Mouse (Mus musculus) heart, postnatal 10 days (tissue): ENCODE measurements around the gene Ppif. TPM values are rescaled to one million over a fixed set of nuclear protein-coding genes. Genes with fewer than 3 reads are reported as not detected.

Experiments
- DNase-seq, 2 experiments: peaks; one replicate each; pipeline ENCODE4 v3.0.0; 2021
- intact Hi-C: fragments of 180-260 bp; cut with DNase I; formaldehyde crosslinking; loops from one replicate; pipeline ENCODE4 v1.15.1; 2025
- total RNA-seq, 2 experiments: library from RNA; stranded (reverse); gene quantifications; 2 replicates each; pipeline ENCODE4 v1.2.3; 2021

Ppif gene
- total RNA-seq, 2 experiments from 2014 or later: 248 to 271 TPM

DNA sequence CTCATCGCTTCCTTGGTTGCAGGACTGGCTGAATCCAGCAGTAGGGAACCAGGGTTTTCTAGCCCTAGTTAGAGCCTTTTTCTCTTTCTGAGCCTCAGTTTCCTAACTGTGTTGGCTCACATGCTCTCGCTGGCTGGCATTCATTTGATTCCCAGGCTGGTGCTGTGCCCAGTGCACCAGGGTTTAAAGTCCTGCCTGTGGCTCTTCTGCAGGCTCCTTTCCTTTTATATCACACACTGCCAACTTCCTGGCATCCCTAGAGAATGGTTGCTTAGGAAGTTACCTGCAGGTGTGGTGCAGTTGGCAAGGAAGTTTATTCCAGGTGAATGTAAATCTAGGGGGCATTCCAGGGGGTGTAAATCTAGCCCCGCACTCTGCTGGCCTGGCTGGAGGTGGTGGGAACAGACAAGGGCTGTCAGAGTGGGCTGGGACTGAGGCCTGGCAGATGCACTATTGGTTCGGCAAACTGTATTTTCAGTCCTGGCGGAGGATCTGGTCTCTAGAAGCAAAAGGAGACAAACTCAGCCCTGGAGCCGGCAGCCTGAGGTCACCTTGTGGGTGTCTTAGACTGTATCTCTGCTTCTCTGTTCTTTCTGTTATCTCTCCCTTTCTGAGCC is 575 bp upstream of the Ppif start:
- DNase-seq: peak in 1 of 2 experiments; percentile 44
- intact Hi-C loops: loop anchor here (5.0 kb wide), 1 partner anchor 86 kb away; no protein-coding TSS in a partner anchor

DNA sequence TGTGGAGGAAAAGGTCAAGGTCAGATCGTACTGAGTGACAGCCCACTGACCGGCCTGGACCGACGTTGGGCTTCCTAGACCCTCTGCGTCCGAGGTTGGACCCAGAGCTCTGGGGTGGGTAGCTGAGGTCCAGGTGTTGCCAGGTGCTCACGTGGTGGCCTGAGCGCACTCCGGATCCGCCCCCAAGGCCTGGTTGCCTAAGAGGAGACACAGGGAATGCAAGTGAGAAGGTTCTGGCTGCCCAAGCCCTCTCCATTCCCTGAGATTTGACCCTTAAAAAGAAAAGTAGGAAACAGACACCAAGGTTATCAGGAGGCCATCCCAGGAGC is 579 bp downstream of the Ppif start:
- DNase-seq: peak; percentile 49 to 55
- intact Hi-C loops: loop anchor here (2.0 to 5.0 kb wide), 3 partner anchors 30 to 87 kb away; no protein-coding TSS in a partner anchor

DNA sequence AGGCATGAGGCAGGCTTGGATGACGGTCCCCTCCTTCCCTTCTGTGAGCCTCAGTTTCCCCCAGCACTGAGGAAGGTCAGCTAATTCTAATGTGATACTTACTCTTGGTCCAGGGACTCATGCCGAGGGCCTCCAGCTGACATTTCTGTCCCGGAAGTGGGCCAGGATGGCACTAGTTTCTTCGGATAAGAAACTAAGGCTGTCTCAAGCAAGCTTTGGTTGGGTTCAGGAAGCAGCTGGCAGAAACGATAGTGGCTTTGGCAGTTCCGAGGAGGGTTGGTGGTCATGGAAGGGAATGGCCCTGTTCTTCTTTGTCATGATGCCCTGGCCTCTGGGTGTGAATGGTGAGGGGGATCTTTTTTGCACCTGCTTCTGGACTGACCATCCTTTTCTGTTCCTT is 1.1 kb downstream of the Ppif start:
- intact Hi-C loops: loop anchor here (2.0 kb wide), 2 partner anchors 30 to 54 kb away; no protein-coding TSS in a partner anchor
- DNase-seq: no peak

DNA sequence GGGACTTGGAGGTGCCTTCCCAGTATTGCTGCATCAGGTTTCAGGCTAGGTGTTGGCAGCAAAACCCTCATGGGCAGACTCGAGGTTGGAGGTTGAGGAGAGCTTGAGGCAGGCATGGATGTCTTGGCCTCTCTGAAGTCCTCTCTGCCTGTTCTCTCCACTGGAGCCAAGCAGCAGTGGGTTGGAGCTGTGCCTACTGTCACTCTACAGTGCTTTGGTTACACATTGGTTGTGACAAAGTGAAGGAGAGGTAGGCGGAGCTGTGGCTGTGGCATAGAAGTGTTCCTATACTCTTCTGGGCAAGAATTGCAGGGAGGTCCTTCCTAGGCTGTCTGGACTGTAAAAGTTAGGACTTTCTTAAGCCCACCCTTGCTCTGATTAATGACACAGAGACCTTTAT is 2.4 kb downstream of the Ppif start:
- intact Hi-C loops: no loop called here

DNA sequence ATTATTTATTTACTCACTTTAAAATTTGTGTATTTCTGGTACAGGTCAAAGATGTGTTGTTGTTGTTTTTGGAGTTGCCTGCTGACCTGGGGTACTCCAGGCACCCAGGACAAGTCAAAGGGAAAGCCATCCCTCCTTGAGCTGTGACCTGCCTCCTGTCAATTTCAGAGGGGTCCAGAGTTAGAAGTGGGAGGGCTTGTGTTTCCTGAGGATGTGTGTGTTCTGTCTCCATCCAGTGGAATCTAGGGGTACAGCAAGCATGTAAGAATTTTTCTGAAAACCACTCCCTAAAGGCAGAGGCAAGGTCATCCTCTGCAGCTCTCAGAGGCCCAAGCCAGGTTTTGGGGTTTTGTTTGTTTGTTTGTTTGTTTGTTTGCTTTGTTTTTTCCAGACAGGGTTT is 8.0 kb downstream of the Ppif start:
- DNase-seq: peak; percentile 63 to 77
- intact Hi-C loops: loop anchor here (5.0 kb wide), 1 partner anchor 1200 kb away; no protein-coding TSS in a partner anchor

More for the DNA sequence above, 2.4 kb downstream of the Ppif start:
- DNase-seq: peak in 1 of 2 experiments; percentile 51

DNA sequence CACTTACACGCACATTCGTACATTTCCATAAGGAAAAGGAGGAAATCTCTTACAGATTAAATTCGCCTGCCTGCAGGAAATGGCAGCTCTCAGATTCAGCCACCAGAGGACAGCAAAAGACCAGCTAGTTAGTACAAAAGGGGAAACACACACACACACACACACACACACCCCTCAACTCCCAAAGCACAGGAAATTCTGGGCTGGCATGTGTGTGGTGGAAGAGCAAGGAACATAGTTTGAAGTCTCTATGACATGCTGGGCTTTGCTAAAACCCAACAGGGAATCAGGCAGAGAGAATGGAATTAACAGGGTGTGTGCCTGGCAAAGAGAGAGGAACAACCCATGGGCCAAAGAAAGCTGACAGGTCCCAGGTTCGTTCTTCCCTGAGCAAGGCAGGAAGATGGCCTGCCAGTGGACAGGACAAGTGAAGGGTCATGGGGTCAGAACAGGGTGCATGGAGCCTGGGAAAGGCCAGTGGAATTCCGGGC is 13.8 kb downstream of the Ppif start:
- DNase-seq: peak; percentile 81 to 84
- intact Hi-C loops: loop anchor here (2.0 kb wide), 2 partner anchors 61 to 93 kb away; partner anchors contain the start of gene Zcchc24

DNA sequence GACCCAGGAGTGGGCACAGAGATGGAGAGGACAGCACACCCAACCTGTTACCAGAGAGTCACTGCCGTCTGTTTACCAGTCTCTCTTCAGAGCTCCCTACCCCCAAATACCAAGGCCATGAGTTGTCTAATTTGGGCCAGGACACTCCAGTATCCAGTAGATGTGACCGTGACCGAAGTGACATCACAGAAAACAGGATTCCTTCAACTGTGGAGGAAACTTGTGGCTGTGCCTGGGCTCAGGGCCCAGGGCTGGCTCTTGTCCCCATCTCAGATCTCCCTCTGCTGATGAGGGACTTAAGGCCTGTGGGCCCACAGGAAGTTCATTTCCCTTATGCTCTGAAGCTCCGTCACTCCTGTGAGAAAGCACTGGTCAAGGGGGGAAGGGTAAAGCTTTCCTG is 14.5 kb downstream of the Ppif start:
- intact Hi-C loops: loop anchor here (2.0 kb wide), 1 partner anchor 60 kb away; the partner anchor contains the start of gene Zcchc24
- DNase-seq: peak; percentile 83 to 88

DNA sequence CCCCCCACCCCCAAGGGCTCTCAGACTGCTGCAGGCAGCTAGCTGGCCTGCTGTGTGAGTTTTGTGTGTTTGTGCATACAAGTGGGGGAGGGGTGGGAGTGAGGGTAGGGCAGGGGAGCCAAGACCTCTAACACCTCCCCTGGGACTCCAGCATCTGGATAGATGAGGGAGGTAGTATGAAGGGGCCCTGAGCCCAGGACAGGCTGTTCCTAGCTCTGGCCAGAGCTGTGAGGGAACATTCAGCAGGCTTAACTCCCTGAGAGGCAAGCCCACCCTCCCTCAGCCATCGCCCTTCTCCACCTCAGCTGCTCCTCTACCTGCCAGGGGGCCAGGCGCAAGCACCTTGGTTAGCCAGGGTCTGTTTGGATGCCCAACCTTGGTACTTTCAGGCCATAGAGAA is 15.0 kb downstream of the Ppif start:
- intact Hi-C loops: loop anchor here (2.0 kb wide), 1 partner anchor 60 kb away; the partner anchor contains the start of gene Zcchc24
- peak; percentile 70 to 75 for DNase-seq

DNA sequence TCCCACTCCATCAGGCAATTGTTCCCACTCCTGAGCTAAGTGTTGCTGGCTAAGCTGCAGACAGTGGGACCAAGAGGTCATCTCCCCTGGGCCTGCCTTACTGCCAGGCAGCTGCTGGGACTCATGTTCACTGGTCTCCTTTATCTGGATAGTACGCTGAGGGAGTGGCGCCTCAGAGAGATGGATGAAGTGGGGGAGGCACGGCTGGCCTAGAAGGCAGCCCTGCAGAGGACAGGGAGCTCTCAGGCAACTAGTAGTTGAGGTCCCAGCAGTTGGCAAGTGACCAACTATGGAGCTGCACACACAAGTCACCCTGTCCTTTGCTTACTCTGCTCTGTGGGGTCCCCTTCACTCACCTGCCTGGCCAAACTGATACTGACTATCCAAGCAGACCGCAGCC is 16.1 kb downstream of the Ppif start:
- peak; percentile 79 to 82 for DNase-seq
- intact Hi-C loops: no loop called here

DNA sequence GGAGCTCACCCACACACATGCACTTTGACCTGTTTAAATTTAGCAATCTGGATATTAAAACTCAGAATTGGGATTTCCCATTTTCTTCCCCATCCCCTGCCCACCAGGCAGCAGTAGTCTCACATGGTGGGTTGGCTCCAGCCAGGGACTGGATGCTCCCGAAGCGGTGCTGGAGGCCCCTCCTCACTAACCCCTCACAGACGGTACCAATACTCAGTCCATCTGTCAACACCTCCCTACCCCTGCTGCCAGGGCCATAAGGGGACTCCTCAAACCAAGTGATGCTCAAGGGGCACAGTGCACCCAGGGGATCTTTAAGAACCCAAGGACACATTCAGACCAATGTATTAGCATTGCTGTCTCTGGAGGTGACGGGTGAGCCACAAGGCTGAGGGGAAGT is 16.7 kb downstream of the Ppif start:
- no peak for DNase-seq
- intact Hi-C loops: no loop called here

DNA sequence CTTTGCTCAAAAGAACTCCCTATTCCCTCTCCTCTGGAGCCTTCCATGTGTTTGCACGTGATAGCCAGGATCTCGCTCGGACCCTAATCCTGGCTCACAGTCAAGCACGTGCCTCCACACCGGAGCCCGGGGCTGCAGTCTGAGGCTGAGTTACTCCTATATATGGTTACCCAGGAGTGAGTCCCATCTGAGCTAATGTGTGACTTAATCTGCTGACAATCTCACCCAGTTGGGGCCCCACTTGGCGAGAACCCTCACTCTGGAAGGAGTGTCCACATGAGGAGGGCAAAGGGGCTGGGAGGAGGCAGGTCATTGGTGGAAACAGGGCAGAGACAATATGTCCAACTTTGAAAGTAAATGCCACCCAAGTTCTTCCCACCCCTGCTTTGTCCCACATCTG is 17.2 kb downstream of the Ppif start:
- intact Hi-C loops: no loop called here
- no peak for DNase-seq

DNA sequence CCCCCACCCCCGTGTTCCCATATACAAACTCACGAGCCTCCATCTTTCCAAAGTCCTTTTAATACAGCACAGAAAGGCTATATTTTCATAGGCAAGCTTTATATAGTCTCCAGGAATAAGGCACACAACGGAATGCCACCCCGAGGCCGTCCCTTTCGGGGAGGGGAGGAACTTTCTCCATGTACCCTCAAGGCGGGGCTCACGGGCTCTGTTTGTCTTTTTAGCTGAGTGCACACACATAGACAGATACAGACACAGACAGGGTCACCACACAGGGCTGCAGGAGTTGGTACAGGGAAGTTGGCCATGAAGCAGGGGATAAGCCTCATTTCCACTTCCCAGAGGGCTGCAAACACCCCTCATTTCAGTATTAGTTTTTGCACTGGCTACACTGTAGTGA is 17.6 kb downstream of the Ppif start:
- DNase-seq: no peak

DNA sequence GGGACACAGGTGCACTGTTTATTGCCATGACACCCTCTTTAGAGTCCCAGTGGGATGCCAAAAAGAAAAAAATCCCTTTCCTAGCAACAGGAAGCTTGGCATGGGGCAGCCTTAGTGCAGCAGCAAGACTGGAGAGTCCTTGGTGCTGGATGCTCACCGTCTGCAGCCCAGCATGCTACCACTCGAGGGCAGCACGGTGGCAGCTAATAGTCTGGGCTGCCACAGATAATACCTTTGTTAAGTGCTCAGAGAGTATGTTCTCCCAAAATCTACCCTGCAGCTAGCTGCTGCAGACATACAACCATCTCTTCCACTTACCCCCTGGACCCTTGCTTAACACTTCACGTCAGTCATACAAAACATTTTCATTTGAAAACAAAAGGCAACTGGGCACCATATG is 19.5 kb downstream of the Ppif start:
- intact Hi-C loops: no loop called here

More for the DNA sequence above, 17.6 kb downstream of the Ppif start:
- intact Hi-C loops: no loop called here

DNA sequence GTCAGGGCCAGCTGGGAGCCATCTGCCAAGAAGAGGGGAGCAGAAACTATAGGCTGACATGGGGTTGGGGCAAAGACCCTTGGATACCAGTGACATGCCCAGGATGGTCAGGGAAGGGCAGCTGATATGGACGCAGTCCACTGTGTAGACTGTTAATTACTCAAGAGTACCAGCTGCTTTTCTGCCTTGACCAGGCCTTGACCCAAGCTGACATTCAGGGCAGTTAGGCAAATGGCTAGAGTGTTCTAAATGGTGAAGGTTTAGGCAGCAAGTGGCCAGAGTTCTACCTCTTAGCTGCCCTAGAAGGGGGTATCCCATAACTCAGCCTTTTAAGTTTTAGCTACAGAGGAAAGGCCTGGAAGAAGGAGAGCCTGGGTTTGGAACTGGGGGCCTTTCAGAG is 22.6 kb downstream of the Ppif start:
- no peak for DNase-seq
- intact Hi-C loops: no loop called here

More for the DNA sequence above, 19.5 kb downstream of the Ppif start:
- peak in 1 of 2 experiments; percentile 55 for DNase-seq

DNA sequence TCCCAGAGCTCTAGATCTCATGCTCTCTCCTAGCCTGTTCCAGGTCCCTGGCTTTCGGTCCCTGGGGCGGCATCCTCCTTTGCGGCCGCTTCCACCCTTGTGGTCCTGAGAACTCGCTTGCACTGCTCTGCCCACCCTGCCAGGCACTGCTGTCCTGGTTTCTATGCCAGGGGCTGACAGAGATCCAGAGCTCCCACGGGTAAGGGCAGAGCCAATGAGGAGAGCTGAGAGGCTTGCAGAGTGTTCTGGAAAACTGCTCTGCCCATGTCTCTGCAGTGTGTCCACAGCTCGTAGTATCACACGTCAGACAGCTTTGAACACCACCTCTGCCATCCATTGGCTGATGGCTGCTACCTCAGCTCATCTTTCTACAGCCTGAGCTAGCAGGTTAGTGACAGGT is 23.8 kb downstream of the Ppif start:
- intact Hi-C loops: no loop called here
- DNase-seq: no peak

DNA sequence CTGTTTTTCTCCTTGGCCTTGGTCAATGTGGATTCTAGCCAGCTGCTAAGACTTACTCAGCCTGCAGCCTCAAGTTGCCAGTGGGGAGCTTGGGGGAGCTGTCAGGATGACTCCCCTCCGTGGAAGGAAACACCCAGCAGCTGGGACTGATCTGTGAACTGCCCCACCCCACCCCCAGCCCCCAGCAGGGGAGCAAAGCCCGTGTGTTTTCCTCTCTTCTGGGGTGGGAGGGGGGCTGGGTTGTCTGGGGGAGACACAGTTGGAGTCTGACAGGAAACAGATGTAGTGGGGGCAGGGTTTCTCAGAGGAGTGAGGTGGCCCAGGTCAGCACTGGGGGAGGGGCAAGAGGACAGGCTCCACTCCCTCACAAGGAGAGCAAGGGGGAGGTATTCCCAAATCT is 24.5 kb downstream of the Ppif start:
- intact Hi-C loops: no loop called here
- DNase-seq: peak; percentile 76 to 79

DNA sequence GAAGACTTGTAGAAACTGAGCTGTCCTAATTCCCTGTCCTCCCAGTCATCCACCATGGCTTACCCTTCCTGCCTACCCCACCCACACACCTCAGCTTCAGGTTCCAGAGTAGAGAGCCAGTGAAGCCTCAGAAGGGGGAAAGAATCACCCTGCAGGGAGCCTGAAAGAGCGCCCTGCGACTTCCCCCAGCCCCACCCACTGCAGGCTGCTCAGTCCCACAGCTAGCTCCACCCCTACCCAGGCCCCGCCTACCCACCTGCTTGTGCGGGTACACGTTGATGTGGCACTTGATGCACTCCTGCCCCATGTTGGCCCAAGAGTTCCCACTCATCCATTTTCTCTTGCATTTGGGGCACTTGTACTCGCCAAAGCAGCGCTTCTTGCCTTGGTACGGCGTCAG is 25.4 kb downstream of the Ppif start:
- intact Hi-C loops: no loop called here
- no peak for DNase-seq

DNA sequence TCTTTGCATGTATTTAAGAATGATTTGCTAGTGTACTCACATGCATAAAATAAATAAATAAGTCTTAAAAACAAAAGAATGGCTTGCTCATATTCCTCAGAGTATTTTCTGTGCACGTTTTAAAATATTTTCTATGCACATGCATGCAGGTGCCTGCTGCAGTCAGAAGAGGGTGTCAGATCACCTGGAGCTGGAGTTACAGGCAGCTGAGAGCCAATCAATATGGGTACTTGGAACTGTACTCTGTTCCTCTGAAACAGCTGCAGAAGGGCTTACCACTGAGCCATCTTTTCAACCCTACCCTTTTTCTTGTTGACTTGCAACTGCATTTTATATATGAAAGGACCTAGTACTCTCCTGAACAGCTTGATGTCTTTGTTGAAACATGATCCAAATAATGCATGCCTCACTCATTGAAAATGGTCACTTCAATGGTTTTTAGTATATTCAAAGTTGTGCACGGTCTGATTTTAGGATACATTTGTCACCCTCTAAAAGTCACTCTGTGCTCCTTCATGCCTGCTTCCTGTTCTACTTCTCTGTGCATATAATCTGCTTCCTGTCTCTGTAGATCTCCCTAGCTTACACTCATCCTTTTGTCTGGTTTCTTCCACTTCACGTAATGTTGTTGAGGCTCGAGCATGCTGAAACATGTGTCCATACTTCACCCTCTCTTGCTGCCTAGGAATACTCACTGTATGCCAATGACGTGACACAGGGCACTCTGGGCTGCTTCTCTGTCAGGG is 27.2 kb downstream of the Ppif start:
- no peak for DNase-seq
- intact Hi-C loops: no loop called here

DNA sequence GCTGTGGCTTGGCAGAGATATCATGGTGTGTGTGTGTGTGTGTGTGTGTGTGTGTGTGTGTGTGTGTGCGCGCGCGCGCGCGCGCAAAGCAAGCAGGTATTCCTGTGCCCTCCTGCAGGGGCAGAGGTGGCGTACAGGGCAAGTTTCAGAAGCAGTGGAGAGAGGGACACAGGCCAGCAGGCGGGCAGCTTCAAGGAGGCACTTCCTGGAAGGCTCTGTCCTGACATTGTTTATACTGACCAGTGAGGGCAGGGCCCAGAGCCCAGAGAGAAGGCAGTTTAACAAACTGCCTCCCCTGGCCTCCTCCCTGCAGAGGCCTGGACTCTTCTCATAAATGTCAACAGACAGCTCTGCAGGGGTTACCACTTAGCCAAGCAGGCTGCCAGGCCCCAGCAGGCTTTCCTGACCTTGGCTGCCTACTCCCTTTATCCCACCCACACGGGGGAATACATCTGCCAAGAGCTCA is 31.1 kb downstream of the Ppif start:
- intact Hi-C loops: loop anchor here (5.0 kb wide), 1 partner anchor 77 kb away; no protein-coding TSS in a partner anchor

DNA sequence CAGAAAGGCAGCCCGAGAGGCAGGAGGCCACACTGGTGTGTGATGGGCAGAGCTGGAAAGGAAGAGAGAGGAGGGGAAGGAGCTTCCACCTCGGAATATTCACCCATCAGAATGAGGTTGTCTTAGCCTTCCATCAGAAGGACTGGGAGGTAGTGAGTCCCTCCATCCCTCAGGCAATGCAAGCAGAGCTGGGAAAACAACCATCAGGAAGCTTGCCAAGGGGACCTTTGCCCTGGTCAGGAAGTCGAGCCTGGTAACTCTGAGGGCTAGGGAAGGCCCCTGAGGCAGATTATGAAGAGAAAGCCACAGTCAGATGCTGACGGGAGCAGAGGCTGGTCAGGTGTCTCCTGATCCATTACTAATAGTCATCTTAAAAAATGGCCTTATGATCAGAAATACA is 31.7 kb downstream of the Ppif start:
- intact Hi-C loops: loop anchor here (5.0 kb wide), 1 partner anchor 77 kb away; no protein-coding TSS in a partner anchor
- DNase-seq: no peak

More for the DNA sequence above, 31.1 kb downstream of the Ppif start:
- peak in 1 of 2 experiments; percentile 49 for DNase-seq
